Mouse (Mus musculus) liver, adult 2 months (tissue): Measurements from ENCODE around the gene Prl3d1. TPM values are rescaled to one million over a fixed set of nuclear protein-coding genes. Genes with fewer than 3 reads are reported as not detected.
"Not testable (repeated sequence)": the region's sequence is repeated elsewhere in the genome, so short reads cannot be mapped to it uniquely, and the experiment has no call there.

Source experiments
- DNase-seq: peaks from one replicate; pipeline ENCODE4 v3.0.0-alpha.2; 2011; ENCODE audit warnings: low read depth, low spot score; ENCODE audit errors: extremely low read depth
- H3K27ac ChIP-seq: fragments of 200-500 bp; replicated peaks from 2 replicates; pipeline ENCODE4 v1.5.1; 2012; ENCODE audit warnings: low read depth, mild to moderate bottlenecking, control low read depth, inconsistent platforms, low read length; ENCODE audit not compliant: insufficient read depth
- H3K27me3 ChIP-seq: fragments of 200-500 bp; 2 replicates; pipeline ENCODE4 v1.6.1; 2012; ENCODE audit warnings: mild to moderate bottlenecking, moderate library complexity, low read length, inconsistent platforms; ENCODE audit not compliant: control insufficient read depth, insufficient read depth
- H3K36me3 ChIP-seq: fragments of 200-500 bp; 2 replicates; pipeline ENCODE4 v1.6.1; 2012; ENCODE audit warnings: low read length, inconsistent platforms; ENCODE audit not compliant: control insufficient read depth, insufficient read depth
- H3K4me1 ChIP-seq: fragments of 200-500 bp; 2 replicates; pipeline ENCODE4 v1.6.1; 2011; ENCODE audit warnings: low read length; ENCODE audit not compliant: control insufficient read depth, insufficient read depth
- H3K4me3 ChIP-seq: fragments of 200-500 bp; 2 replicates; pipeline ENCODE4 v1.5.1; 2011; ENCODE audit warnings: low read depth, mild to moderate bottlenecking, control low read depth, low read length, moderate library complexity; ENCODE audit not compliant: insufficient read depth
- H3K79me2 ChIP-seq: fragments of 200-500 bp; 2 replicates; pipeline ENCODE4 v1.6.1; 2012; ENCODE audit warnings: inconsistent platforms, mild to moderate bottlenecking, low read length, moderate library complexity; ENCODE audit not compliant: control insufficient read depth, insufficient read depth
- H3K9ac ChIP-seq: fragments of 200-500 bp; 2 replicates; pipeline ENCODE4 v1.6.1; 2012; ENCODE audit warnings: low read depth, mild to moderate bottlenecking, control low read depth, inconsistent platforms, low read length
- CTCF ChIP-seq: fragments of 200-500 bp; IDR thresholded peaks from 2 replicates; pipeline ENCODE4 v1.5.1; 2011; ENCODE audit warnings: low read depth, low read length, control low read depth
- POLR2A ChIP-seq: fragments of 200-500 bp; IDR thresholded peaks from 2 replicates; pipeline ENCODE4 v1.6.1; 2011; ENCODE audit warnings: low read length, control low read depth; ENCODE audit not compliant: insufficient read depth; ENCODE audit errors: extremely low read depth
- WGBS: fragments of 180-500 bp; shearing (Covaris S2); methylation state at CpG from one replicate; pipeline ENCODE4 v1.1.7; 2018; 5-methylcytosine and 5-hydroxymethylcytosine counted together
- polyA plus RNA-seq: library from polyadenylated mRNA; depleted of rRNA; stranded (reverse); fragments of >200 nt; gene quantifications from 2 replicates; pipeline ENCODE4 v1.2.3, GENCODE M21; 2012; rRNA removed
- total RNA-seq: library from RNA; depleted of rRNA; stranded (reverse); fragments of >200 nt; gene quantifications from 2 replicates; pipeline ENCODE4 v1.2.3, GENCODE M21; 2014; rRNA removed

The Prl3d1 gene
- total RNA-seq (not detected in 2 replicates), polyA plus RNA-seq (not detected in 2 replicates)

GRCm38 (mm10) chr13:27093890-27094289, at the start of gene Prl3d1:
Prl3d1 (plus strand) TSS chr13:27094190.
- not testable (repeated sequence) for H3K27ac ChIP-seq, H3K36me3 ChIP-seq, H3K9ac ChIP-seq, H3K4me3 ChIP-seq, H3K79me2 ChIP-seq, H3K4me1 ChIP-seq, DNase-seq, H3K27me3 ChIP-seq
- WGBS: 83% methylated on average over 5 of the region's 5 CpGs

DNA sequence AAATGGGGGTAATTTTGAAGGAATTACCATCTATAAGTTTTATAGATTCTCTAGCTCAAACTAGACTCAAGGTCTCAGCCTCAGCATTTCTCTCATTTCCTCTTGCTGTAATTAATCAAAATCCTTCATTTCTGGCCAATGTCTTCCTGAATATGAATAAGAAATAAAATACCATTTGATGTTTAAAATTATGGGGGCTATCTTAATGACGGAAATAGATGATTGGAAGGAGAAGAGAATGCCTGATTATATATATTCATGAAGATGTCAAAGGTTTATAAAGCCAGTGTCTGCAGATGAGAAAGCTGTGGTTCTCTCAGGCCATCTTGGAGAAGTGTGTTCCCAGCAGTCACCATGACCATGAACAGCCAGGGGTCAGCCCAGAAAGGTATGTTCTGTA, 36.7 kb upstream of the Prl3d1 start, which contains the start of gene Prl:
Gene Prl, plus strand, starts transcription at position 301 of the 400 bp plus-strand sequence.
- Histone ChIP-seq H3K4me1 (no peaks in the 10 kb centered on the region), H3K9ac (no peak within 1 kb of the TSS), H3K79me2 (no peaks in the 10 kb centered on the region), H3K27ac (no peak within 1 kb of the TSS), H3K4me3 (no peak within 1 kb of the TSS), H3K36me3 (no peaks in the 10 kb centered on the region), H3K27me3 (no peaks in the 10 kb centered on the region)
- WGBS: 73% methylated on average over 1 of the region's 1 CpGs
- no peak for TF ChIP-seq POLR2A
- TF ChIP-seq CTCF: no peak
- DNase-seq: no peak

DNA sequence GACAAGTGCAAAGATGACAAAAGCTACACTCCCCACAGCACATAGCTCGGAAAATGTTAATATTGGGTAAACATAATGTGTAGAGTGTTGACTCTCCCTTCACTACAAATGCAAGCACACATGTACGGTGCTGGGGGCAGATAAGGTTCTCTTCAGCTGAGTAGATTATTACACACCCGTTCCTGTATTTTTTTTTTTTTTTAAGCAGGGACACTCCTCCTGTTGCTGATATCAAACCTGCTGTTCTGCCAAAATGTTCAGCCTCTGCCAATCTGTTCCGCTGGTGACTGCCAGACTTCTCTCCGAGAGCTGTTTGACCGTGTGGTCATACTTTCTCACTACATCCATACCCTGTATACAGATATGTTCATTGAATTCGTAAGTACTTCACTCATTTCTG, 34.8 kb upstream of the Prl3d1 start:
- Histone ChIP-seq H3K27ac (no peak overlapping the region), H3K4me1 (no peaks in the 10 kb centered on the region), H3K4me3 (no peak overlapping the region), H3K27me3 (no peaks in the 10 kb centered on the region), H3K79me2 (no peaks in the 10 kb centered on the region), H3K9ac (no peak overlapping the region), H3K36me3 (no peaks in the 10 kb centered on the region)
- TF ChIP-seq CTCF (no peak), POLR2A (no peak)
- WGBS: 73% methylated on average over 7 of the region's 7 CpGs
- no peak for DNase-seq

GRCm38 (mm10) chr13:27121398-27121797, 27.4 kb downstream of the Prl3d1 start, which contains the start of gene Prl3d2:
Prl3d2 (plus strand) TSS chr13:27121698.
- not testable (repeated sequence) for H3K4me3 ChIP-seq, H3K27me3 ChIP-seq, DNase-seq, H3K9ac ChIP-seq, H3K27ac ChIP-seq, H3K36me3 ChIP-seq, H3K4me1 ChIP-seq, H3K79me2 ChIP-seq
- WGBS: 79% methylated on average over 4 of the region's 4 CpGs

GRCm38 (mm10) chr13:27148264-27148663, 54.3 kb downstream of the Prl3d1 start:
- H3K4me1 ChIP-seq: no peaks in the 10 kb centered on the region
- no peak overlapping the region for H3K27ac ChIP-seq
- TF ChIP-seq CTCF: no peak
- no peak for TF ChIP-seq POLR2A
- no peaks in the 10 kb centered on the region for H3K79me2 ChIP-seq
- no peaks in the 10 kb centered on the region for H3K36me3 ChIP-seq
- no peaks in the 10 kb centered on the region for H3K27me3 ChIP-seq
- no peak overlapping the region for H3K9ac ChIP-seq
- 45% methylated on average over 1 of the region's 1 CpGs for WGBS
- H3K4me3 ChIP-seq: no peak overlapping the region
- DNase-seq: no peak

Other genes with a start within 250 kb of the Prl3d1 start
- gene Prl, start 36.6 kb upstream of the Prl3d1 start, total RNA-seq: not detected in 2 replicates
- not detected in 2 replicates for gene Prl, start 36.6 kb upstream of the Prl3d1 start, polyA plus RNA-seq
- not detected in 2 replicates for gene Prl3d2, start 27.5 kb downstream of the Prl3d1 start, total RNA-seq
- not detected in 2 replicates for gene Prl3d2, start 27.5 kb downstream of the Prl3d1 start, polyA plus RNA-seq
- gene Prl3d3, start 62.6 kb downstream of the Prl3d1 start, total RNA-seq: not detected in 2 replicates
- not detected in 2 replicates for gene Prl3d3, start 62.6 kb downstream of the Prl3d1 start, polyA plus RNA-seq
- not detected in 2 replicates for gene Prl3c1, start 102.5 kb downstream of the Prl3d1 start, total RNA-seq
- not detected in 2 replicates for gene Prl3c1, start 102.5 kb downstream of the Prl3d1 start, polyA plus RNA-seq
- gene Prl3b1, start 147.7 kb downstream of the Prl3d1 start, total RNA-seq: not detected in 2 replicates
- gene Prl3b1, start 147.7 kb downstream of the Prl3d1 start, polyA plus RNA-seq: not detected in 2 replicates
- not detected in 2 replicates for gene Prl3a1, start 165.2 kb downstream of the Prl3d1 start, total RNA-seq
- gene Prl3a1, start 165.2 kb downstream of the Prl3d1 start, polyA plus RNA-seq: not detected in 2 replicates
- not detected in 2 replicates for gene Prl6a1, start 218.4 kb downstream of the Prl3d1 start, total RNA-seq
- gene Prl6a1, start 218.4 kb downstream of the Prl3d1 start, polyA plus RNA-seq: not detected in 2 replicates